Mouse (Mus musculus): ENCODE measurements around the gene Esr1.

Esr1 gene

DNA sequence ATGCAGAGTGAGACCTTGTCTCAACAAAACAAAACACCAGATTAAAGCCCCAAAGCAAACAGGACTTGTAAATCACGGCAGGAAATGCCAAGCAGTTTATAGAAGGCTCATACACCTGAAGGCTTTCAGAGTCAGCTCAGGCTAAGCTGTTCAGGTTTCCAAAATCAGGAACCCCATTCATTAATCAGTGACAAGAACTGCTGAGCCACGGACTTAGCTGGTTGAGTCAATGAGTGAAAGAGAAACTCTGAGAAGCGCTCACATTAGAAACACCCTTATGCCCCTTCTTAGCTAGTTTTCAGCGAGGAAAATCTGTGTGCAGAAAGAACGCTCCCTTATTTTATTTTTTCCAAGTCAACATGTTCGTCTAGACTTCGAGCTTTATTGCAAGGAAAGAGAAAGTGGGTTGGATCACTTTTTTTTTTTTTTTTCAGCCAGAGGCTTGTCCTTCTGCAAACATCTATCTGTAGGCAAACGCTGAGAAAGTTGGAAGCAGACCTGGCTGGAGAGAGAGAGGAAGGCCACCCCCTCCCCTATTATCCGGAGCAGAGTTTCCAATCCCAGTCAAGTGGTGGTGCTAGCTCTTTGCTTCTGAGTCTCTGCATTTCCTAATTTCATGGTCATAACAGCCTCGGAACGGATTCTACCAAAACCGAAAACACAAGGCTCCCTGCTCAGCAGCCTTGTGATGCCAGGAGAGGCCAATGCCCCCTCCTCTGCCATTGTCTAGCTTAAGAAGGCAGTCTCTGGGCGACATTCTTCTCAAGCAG is at the start of gene Esr1:
TSS of gene Esr1 (plus strand) at position 208 of the 770 bp plus-strand sequence.
- WGBS: 21% methylated on average over 13 of the region's 13 CpGs

DNA sequence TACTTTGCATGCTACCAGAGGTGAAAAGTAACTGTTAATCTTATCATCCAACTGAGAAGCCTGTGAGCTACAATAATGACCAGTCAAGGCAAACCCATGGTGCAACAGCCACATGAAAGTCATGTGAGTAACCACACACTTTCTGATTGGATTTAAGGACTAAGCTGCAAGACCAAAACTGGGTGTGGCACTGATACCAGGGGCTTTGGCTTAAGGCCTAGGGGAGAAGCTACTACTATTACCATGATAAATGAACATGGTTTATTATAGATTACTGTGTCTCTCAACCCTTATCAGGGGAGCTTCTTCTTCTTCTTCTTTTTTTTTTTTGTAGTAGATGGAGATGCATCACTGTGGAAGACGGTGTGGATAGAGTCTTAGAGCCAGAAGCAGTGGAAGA is 46.2 kb upstream of the Esr1 start:
- 91% methylated on average over 1 of the region's 1 CpGs for WGBS

DNA sequence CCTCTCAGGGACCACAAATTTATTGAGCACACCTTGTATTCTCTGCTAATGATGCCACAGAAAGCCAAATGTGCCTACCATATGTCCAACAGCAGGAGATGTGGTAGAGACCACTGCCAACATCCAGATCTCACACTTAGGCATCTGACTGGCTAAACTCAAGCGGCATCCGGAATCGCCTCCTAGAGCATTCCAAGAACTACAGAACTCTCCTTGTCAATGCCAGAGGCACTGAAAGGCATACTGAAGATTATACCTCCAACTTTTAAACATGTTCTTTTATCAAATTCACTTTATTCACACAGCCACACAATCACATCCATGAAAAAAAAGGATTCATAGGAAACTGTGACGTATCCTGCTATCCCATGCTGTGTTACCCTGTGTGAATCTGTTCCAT is 40.6 kb upstream of the Esr1 start:
- WGBS: 78% methylated on average over 4 of the region's 4 CpGs

DNA sequence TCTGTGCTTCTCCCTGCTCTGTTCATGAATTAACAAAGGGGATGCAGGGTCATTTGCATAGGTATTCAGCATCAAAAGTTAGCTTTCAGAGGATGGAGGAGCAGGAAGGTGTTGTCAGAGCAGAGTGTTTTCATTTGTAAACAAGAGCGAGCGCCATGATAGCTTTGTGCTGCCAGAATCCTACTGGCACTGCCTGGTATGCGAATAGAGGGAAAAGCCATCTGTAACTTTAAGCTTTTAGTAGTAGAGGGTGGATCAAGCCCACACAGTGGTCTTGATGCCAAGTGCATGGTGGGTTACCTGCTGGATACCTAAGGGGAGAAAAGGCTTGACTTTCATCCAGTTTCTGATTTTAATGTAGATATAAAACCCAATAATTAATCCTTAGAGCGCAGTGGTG is 40.1 kb upstream of the Esr1 start:
- 67% methylated on average over 4 of the region's 4 CpGs for WGBS

DNA sequence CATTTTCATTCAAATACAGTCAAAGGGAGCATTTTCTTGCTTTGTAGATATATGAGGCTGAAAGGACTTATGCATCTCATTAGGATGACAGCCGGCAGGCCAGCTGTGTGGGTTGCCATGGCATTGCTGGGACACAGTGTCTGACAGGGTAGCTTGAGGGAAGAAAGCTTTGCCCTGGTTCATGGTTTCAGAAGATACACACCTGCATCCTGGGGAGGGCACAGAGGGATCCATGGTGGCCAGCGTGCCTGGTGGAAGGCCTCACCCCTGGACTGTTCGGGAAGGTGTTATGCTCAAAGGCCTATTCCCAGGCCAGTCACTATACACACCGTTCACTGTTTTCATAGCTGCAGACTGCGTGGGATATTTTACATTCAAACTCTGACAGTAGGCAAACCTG is 29.5 kb upstream of the Esr1 start:
- WGBS: 77% methylated on average over 5 of the region's 5 CpGs

DNA sequence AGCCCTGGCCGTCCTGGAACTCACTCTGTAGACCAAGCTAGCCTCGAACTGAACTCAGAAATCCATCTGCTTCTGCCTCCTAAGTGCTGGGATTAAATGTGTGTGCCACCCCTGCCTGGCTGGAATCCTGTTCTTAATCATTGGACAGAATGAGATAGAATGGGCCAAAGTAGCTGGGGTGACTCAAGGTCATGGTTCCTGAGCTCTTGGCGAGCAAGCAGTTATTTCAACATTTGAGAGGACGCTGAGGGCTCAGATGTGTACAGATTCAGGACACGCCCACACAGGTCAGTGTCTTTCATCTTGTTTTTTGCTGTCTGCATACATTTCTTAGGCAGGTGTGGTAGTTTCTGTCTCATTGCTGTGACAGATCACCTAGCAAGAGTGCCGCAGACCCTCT is 24.7 kb upstream of the Esr1 start:
- WGBS: 85% methylated on average over 6 of the region's 6 CpGs

DNA sequence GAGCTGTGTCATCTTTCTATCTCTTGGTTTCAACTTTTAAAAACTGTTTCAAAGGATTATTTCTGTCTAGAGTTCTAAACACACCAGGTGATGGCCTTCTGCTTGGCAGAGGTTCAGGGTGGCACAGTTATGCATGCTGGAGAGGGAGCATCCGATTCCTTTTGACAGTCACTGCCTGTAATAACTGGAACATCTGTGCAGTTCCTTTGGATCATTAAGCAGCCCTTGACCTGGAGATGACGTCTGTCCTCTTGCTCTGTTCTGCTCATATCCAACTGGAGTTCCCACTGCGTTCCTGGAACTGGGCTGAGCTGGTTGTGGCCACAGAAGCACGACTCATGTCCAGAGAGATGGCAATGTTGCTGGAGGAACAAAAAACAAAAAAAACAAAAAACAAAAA is 21.8 kb upstream of the Esr1 start:
- 85% methylated on average over 4 of the region's 4 CpGs for WGBS

DNA sequence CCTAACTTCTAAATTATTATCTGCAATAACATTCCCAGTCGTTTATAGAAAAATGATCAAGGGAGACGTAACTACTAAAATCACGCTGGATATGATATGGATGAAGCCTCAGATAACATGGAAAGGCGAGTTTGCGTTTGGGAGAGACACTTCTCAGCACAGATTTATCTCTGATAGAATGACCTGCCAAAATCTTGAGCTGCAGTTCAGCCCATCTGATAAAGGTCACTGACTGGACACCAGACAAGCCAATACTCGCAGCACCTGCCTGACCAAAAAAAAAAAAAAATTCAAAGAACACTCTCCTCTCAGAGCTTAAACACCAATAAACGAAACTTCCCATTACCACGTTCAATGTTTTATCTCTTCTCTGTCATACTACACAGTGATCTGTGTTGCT is 20.4 kb upstream of the Esr1 start:
- WGBS: 93% methylated on average over 8 of the region's 8 CpGs

DNA sequence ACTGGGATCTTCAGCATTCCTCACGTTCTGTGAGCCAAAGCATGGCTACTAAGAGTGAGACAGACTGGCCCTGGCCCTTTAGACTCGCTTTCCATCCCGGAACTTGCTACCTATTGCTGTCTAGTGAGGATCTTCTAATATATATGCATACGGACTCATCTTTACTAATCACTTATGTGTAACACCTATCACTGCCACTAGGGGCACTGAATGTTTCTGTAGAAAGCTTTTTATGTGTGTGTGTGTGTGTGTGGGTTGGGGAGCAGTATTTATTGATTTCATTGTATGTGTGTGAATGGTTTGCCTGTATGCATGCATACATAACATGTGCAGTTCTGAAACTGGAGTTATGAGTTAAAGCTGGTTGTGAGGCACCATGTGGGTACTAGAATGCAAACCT is 17.6 kb upstream of the Esr1 start:
- WGBS: 65% methylated on average over 4 of the region's 4 CpGs

DNA sequence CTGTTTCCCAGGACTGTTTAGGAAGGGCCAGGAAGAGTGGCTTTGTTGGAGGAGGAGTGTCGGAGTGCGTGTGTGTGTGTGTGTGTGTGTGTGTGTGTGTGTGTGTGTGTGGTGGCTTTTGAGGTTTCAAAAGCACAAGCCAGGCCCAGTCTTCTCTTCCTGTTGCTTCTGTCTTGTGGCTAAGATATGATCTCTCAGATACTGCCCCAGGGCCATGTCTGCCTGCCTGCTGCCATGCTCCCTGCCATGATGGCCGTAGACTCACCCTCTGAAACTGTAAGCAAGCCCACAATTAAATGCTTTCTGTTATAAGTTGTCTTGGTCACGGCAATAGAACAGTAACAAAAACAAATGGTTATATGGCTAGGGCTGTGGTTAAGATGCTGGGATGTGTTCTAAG is 14.2 kb upstream of the Esr1 start:
- WGBS: 92% methylated on average over 4 of the region's 4 CpGs

DNA sequence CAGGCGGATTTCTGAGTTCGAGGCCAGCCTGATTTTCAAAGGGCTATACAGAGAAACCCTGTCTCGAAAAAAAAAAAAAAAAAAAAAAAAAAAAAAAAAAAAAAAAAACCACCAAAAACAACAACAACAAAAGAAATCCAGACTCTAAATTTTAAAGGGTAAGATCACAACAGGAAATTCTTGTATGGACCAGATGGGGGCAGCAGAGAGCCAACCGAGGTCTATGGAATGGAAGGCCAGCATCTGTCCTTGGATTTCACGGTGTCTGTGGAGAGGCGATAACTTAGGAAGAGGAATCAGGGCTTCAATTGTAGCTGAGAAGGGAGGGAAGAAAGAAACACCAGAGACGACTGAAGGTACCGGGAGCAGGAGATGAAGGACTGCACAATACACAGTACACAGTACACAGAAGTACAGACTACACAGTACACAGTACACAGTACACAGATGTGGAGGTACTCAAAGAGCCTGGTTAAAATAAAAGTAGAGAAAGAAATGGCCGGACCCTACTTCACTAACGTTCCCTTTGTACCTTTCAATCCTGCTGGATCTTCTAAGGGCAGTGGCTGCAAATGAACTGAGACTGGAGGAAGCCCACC is 13.1 kb upstream of the Esr1 start:
- 54% methylated on average over 10 of the region's 10 CpGs for WGBS

DNA sequence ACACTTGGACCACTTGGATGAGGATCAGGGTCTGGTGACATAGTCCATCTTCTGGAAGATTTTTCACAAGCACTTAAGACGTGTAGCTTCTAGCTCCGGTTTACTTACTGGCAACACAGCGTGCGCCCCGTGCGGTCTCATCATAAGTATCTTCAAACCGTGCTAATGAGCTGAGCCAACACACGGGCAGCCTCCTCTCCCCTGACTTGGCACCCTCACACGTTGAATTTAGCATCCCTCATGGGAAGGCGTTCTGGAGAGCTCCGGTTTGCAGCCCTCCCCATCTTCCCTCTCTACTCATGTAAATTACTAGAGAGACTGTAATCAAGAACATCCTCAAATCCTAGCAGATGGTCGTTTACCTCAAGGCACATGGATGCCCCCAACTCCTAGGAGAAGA is 12.5 kb upstream of the Esr1 start:
- 49% methylated on average over 12 of the region's 12 CpGs for WGBS

DNA sequence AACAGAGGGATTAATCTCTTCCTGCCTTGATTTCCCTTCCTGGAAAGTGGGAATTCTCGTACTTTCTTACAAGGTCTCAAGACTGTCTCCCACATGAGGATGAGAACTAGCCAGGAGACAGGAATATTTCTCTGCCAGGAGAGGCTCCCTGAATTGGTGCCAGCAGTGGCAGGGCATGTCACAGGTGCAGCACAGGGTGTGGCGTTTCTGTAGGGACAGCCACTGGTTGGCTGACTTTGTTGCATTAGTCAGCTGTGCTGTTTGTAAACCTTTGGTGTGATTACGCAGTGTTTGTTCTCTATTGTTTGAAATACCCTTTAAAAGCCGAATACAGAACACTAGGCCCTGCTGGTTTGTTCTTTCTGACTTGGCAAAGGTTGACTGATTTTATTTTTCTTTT is 11.8 kb upstream of the Esr1 start:
- 79% methylated on average over 4 of the region's 4 CpGs for WGBS

DNA sequence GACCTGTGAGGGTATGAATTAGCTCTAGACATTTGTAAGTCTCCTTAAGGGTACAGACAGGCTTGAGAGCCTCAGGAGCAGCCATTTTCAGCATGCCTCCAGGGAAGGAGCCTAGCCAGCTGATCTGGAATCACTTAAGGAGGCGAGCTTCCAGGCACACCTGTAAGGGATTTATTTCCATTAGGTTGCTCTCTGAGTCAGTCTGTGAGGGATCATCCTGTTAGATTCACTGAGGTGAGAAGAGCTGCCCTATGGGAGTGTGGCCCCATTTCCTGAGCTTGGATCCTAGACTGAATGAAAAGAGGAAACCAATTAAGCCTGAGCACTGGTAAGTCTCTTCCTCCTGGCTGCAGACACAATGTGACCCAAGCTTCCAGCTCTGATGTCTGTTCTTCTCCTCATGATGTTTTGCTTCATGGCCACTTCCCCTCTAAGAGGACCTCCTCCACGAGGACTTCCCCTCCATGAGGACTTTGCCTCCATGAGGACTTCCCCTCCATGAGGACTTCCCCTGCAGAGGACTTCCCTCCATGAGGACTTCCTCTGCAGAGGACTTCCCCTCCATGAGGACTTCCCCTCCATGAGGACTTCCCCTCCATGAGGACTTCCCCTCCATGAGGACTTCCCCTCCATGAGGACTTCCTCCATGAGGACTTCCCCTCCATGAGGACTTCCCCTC is 10.5 kb upstream of the Esr1 start:
- 67% methylated on average over 2 of the region's 2 CpGs for WGBS

DNA sequence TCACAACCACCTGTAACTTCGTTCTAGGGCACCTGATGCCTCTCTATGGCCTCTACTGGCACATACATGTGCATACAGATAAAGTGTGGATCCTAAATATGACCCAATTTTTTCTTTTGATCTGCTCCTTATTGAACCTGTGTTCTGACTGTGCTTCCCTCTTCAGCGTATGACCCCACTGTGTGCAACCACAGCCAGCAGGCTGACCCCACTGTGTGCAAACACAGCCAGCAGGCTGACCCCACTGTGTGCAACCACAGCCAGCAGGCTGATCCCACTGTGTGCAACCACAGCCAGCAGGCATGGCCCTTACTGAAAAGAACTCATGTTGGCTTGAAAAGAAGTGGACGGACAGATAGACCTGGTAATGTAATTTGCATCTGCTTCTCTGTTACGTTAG is 8.9 kb upstream of the Esr1 start:
- 77% methylated on average over 4 of the region's 4 CpGs for WGBS

DNA sequence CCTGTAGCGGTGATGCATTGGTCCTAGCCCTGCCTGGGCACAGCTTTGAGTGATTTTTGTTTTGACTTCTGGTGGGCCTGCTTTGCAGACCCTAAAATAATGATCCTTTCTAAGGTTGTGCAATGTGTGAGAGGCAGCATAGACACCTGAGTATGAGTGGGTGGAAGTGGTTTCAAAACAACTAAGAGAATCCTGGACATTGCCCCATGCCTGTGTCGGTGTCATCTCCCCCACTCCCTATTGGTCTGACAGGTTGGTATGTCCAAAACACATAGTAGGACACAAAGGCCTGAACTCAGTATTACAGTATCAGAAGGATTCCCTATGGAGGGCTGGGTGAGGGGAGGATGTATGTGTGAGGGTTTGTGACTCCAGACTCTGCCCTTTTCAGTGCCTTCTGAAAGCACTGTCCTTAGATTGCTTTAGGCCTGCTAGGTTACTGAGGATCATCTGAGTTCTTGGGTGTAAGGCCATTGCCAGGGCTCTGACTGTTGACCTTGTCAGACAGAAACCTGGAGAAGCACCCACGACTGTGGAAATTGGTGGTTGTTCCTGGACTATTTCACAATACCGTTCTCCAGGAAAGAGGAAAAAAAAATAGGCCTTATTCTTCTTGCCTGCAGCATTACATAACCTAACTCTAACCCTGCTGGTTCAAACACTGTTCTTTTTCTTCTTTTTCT is 6.7 kb upstream of the Esr1 start:
- 88% methylated on average over 4 of the region's 4 CpGs for WGBS

DNA sequence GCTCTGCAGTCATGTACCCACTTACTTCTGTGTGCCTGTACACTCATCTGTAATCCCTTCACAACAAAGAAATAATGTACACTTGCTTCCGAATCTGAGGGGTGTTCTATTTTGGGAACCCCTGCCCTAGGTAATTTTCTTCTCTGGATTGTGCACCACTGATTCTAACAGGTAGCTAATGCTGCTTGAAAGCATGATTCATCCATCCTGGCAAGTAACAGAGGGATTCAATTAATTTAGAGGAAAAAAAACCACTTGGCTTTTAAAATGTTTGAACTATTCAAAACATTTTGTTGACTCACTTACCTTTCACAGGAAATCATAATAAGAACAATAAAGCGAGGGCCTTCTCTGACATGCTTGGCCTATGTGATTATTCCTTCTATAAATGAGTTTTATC is 1.2 kb upstream of the Esr1 start:
- 70% methylated on average over 2 of the region's 2 CpGs for WGBS

DNA sequence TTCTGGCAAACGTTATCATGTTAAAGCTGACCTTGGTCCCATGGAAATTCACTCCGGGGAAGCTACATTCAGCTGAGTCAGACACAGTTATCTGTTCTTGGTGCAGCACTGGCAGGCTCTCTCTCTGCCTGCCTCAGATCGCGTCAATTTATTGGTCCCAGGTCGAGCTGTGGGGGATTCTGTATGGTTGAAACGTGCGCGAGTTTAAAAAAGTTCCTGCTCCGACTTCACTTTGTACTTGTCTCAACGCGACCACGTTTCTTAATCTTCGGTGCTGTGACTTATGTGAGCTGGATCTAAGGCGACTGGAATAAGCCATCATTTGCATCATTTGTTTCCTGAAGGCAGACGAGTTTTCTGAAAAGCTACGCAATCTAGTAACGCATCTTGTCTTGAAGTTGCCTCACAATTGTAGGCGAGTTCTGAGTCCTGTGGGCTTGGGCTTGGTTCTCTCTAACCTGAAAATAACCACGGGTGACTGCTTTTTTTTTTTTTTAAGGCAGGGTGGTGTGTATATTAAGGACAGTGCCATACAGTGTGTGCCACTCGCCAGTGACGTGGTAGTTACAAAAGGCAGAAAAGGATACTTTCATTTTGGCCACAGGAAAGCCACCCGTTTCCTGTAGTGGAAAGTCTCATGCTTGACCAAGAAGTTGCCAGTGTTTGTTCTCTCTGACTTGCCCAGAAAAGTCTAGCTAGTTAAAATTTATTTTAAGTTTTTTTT is 1.1 kb downstream of the Esr1 start:
- 66% methylated on average over 22 of the region's 22 CpGs for WGBS

DNA sequence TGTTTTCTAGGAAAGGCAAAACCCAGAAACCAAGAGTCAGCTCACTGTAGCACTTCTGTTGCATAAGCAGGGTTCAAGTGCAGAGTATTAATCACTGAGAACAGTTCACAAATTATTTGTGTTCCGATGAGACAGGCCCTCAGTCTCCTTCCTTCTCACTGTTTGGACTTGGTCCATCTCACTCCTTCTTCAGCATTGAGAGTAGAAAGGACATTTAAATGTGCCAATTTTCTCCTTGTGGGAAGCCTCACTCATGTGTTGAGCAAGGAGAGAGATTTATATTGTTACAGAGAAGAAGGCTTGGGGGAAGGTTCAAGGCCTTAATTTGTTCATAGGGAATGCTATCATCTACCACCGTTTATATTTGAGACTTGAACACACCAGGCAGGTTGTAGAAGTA is 6.6 kb downstream of the Esr1 start:
- 63% methylated on average over 2 of the region's 2 CpGs for WGBS

DNA sequence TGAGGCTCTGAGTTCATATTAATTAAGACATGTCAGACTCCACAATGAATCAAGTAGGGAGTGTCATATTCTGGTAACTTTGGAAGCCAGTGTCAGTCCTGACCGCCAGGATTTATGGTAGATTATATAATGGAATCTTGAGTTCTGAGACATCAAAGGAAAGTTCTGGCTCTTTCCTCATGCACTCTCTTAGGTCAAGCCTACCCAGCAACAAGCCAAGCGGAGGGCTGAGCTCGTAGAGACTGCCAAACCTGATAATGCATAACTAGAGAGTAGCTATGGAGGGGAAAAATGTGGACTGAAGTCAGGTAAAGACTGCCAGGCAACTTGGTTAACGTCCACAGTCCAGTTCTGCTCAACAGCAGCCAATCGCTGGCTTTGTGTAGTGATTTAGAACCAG is 7.3 kb downstream of the Esr1 start:
- 89% methylated on average over 5 of the region's 5 CpGs for WGBS

DNA sequence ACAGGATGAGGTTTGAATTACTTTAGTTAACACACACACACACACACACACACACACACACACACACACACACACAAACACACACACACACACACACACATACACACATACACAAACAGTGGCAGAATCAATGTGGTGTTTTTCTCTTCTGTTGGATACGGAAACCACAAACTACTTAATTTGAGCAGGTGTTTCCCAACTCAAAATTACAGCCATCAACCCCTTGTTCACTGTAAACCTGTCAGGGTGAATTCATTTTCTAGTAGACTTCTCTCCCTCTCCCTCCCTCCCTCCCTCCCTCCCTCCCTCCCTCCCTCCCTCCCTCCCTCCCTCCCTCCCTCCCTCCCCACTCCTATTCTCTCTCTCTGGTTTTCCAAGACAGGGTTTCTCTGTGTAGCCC is 8.0 kb downstream of the Esr1 start:
- WGBS: 89% methylated on average over 1 of the region's 1 CpGs
